Mouse (Mus musculus) Patski (cell line): ENCODE measurements around the gene Fam13a. TPM values are rescaled to one million over a fixed set of nuclear protein-coding genes. Genes with fewer than 3 reads are reported as not detected.

Source experiments
- ATAC-seq: fragments of 100-300 bp; one replicate; pipeline ENCODE4 v1.8.0; 2021
- CTCF ChIA-PET: fragments of 350-600 bp; sonication (Branson Sonifier 250); formaldehyde crosslinking; loops from one replicate; lab custom pipeline; 2022; ENCODE audit warnings: inconsistent platforms; lab: Charles Lee
- POLR2A ChIA-PET: fragments of 350-600 bp; sonication (Branson Sonifier 250); formaldehyde crosslinking; loops from one replicate; lab custom pipeline; 2022; ENCODE audit warnings: antibody characterized with exemption, inconsistent platforms; lab: Charles Lee
- DNase-seq: peaks from one replicate; pipeline ENCODE4 v3.0.0-alpha.2; 2011; ENCODE audit warnings: low read depth, low spot score
- H3K27me3 ChIP-seq: fragments of 371-371 bp; one replicate; pipeline ENCODE4 v1.5.1; 2021
- CTCF ChIP-seq: fragments of 100-300 bp; IDR thresholded peaks from one replicate; pipeline ENCODE4 v1.5.1; 2021
- in situ Hi-C: fragments of 300-500 bp; cut with MboI; formaldehyde crosslinking; loops from 3 replicates; pipeline ENCODE4 v1.11.1; 2018; ENCODE audit warnings: low pct_unique_long_range_greater_than_20kb, mixed read lengths
- polyA plus RNA-seq: library from polyadenylated mRNA; unstranded; gene quantifications from one replicate; pipeline ENCODE4 v1.2.3, GENCODE M21; 2021

Fam13a gene
- polyA plus RNA-seq, 1 experiment from 2014 or later, result 0.22 TPM

DNA sequence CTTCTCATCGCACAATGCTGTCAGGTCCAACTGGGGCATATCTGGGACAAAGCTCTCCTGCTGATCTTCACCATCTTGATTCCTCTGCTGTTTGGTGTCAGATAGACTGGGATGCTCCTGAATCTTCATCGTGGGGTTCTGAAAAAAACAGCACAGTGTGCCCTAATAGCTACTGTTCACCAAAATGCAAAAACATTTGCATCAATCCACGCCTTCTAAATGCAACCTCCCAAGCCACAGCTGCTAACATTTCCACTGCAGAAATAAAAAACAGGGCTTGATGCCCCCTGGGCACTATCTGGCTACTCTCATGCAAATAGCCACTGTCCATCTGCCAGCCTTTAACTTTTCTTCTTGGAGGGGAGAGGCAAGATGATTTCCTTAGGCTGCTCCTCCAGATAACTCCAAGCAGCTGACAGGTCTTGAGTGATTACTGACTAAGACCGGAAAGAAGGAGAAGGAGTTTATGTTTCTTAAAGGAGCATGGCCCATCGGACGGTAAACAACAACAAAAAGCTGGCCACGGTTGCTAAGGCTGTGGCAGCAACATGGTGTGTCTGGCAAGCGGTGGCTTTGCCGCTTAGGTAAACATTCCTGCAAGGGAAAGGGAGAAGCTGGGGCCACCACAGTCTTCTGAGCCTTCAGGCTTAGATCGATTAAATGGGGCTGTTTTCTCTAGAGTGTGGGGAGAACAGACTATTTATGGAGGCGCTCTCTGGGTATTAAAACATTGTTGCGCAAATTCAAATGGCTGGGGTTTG lies 59.1 kb downstream of the Fam13a start:
- POLR2A ChIA-PET, result no interaction called here
- CTCF ChIA-PET, result interaction anchor here (1.7 kb wide), 1 partner anchor 12 kb away, joined by 4 read pairs; no protein-coding TSS in a partner anchor
- DNase-seq, result no peak
- H3K27me3 ChIP-seq, result no peaks in the 10 kb centered on the region
- in situ Hi-C loops, result no loop called here
- ATAC-seq, result no peak
- TF ChIP-seq CTCF, result no peak

DNA sequence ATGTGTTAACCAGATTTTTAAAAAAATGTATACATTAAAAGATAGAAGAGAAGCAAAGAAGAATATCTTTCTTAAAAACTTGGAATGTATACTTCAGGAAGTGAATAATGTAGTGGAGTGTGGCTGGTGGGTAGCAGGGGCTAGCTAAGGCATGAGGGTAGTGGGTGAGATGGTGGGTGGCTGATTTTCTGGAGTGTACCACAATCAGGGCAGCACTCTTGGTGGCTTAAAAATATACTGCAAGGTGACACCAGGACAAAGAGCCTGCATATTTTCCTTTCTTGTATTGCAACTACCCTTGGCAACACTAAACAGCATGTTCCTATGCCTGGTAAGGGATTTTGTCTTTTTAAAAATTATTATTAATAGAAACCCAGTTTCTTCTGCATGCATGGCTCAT lies 59.8 kb downstream of the Fam13a start:
- no peak for TF ChIP-seq CTCF
- ATAC-seq (no peak), DNase-seq (no peak)
- in situ Hi-C loops, result no loop called here
- ChIA-PET POLR2A (no interaction called here), CTCF (interaction anchor here (0.9 kb wide), 1 partner anchor 34 kb away, joined by 3 read pairs; no protein-coding TSS in a partner anchor)
- H3K27me3 ChIP-seq, result no peaks in the 10 kb centered on the region

- ATAC-seq, result no peak
- no peak for TF ChIP-seq CTCF
- ChIA-PET POLR2A (no interaction called here), CTCF (interaction anchor here (0.9 kb wide), 1 partner anchor 35 kb away, joined by 3 read pairs; no protein-coding TSS in a partner anchor)
- no peaks in the 10 kb centered on the region for H3K27me3 ChIP-seq
- DNase-seq, result no peak
- in situ Hi-C loops, result no loop called here
Measured at GRCm38 (mm10) chr6:58964091-58964490, 60.3 kb downstream of the Fam13a start.

DNA sequence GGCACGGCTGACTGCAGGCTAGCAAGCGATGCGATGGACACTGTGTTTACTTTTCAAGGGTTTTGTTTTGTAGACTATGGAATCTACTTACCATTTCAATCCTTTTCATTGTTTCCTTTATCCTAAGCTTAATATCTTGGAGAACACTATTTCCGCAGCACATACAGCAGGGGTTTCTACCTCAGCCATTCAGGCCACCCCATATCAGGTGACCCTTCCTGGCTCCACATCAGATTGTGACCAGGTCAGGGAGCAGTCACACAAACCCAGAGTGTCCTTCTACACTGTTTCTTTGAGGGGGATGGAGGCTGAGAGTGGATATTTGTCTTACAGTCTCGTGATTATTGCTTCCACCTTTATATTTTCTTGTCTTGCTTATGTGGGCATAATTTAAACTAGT lies 61.7 kb downstream of the Fam13a start:
- H3K27me3 ChIP-seq, result no peaks in the 10 kb centered on the region
- ChIA-PET POLR2A (no interaction called here), CTCF (interaction anchor here (2.0 kb wide), 1 partner anchor 14 kb away, joined by 4 read pairs; no protein-coding TSS in a partner anchor)
- DNase-seq (no peak), ATAC-seq (no peak)
- TF ChIP-seq CTCF, result no peak
- in situ Hi-C loops, result no loop called here

DNA sequence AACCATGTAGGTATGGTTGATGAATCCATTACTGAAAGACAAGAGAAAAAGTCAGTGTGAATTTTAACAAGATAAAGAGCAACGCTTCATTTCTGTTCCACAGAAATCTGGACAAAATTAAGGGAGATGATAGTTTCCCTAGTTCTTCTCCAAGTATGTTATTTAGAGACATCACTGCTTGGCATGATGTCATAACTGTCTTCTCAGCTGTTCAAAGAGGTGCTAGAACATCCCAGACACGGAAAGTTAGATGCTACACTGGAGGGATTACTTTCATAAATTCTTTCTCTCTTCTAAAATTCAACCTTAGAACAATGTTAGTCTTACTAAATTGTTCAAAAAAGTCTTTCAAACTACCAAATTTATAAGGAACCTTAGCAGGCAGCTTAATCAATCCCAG lies 63.8 kb downstream of the Fam13a start:
- ChIA-PET CTCF (interaction anchor here (0.8 kb wide), 2 partner anchors 15 to 40 kb away, joined by 3 read pairs; no protein-coding TSS in a partner anchor), POLR2A (no interaction called here)
- no peak for TF ChIP-seq CTCF
- DNase-seq (no peak), ATAC-seq (no peak)
- H3K27me3 ChIP-seq, result no peaks in the 10 kb centered on the region
- in situ Hi-C loops, result no loop called here

GRCm38 (mm10) chr6:58951128-58951992 lies 73.0 kb downstream of the Fam13a start:
- in situ Hi-C loops, result no loop called here
- DNase-seq (no peak), ATAC-seq (peak; percentile 58)
- CTCF ChIA-PET, result interaction anchor here (1.6 to 1.8 kb wide), 2 partner anchors 10 to 47 kb away, joined by 3 read pairs; no protein-coding TSS in a partner anchor
- no peaks in the 10 kb centered on the region for H3K27me3 ChIP-seq
- TF ChIP-seq CTCF, result no peak
- POLR2A ChIA-PET, result no interaction called here

DNA sequence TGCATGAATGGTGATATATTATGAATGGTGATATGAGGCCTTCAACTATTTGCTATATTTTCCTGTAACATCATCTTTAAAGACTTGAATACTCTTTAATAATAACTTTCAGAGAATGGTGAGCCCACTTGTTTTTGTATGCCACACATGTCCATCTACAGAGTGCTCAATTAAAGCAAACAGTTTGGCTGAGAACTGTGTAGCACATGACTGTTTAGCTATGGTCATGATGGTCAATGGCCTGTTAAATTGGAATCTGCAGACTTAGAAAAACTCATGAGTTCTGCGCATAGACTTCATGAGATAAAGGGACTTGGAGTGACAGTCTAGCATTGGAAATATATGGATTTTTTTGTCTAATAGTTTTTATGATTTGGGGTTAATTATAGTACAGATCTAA lies 73.9 kb downstream of the Fam13a start:
- no peak for DNase-seq
- ChIA-PET CTCF (interaction anchor here (1.6 kb wide), 1 partner anchor 11 kb away, joined by 3 read pairs; no protein-coding TSS in a partner anchor), POLR2A (no interaction called here)
- H3K27me3 ChIP-seq, result no peaks in the 10 kb centered on the region
- ATAC-seq, result no peak
- no peak for TF ChIP-seq CTCF
- in situ Hi-C loops, result no loop called here

- CTCF ChIA-PET, result interaction anchor here (1.2 kb wide), 1 partner anchor 10 kb away, joined by 3 read pairs; no protein-coding TSS in a partner anchor
- in situ Hi-C loops, result no loop called here
- POLR2A ChIA-PET, result no interaction called here
- no peak for TF ChIP-seq CTCF
- DNase-seq, result no peak
- ATAC-seq, result no peak
- H3K27me3 ChIP-seq, result no peaks in the 10 kb centered on the region
Measured at GRCm38 (mm10) chr6:58946840-58947239, 77.5 kb downstream of the Fam13a start.

- no peaks in the 10 kb centered on the region for H3K27me3 ChIP-seq
- POLR2A ChIA-PET, result no interaction called here
- no peak for DNase-seq
- ATAC-seq, result no peak
- CTCF ChIA-PET, result no interaction called here
- no peak for TF ChIP-seq CTCF
- in situ Hi-C loops, result no loop called here
Measured at GRCm38 (mm10) chr6:58946246-58946645, 78.1 kb downstream of the Fam13a start.

DNA sequence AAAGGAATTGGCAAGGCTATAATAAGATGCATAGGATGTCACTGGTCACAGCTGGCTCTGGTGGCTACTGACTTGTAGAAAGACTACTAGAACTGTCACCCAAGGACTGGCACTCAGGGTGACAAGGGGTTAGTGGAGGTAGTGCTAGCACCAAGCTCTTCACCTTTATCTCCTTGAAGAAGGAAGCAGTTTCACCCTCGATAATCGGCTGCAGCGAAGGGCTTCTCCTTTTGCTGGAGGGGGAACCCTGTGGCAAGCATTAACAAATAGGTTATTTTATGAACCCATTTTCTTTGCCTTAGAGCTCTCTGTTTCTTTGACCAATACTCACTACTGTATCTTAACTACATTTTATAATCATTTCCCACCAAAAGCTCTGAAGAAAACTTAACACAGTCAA lies 80.4 kb downstream of the Fam13a start:
- ATAC-seq, result no peak
- no peaks in the 10 kb centered on the region for H3K27me3 ChIP-seq
- ChIA-PET POLR2A (no interaction called here), CTCF (interaction anchor here (1.2 to 1.7 kb wide), 2 partner anchors 15 to 252 kb away, joined by 3 to 4 read pairs; no protein-coding TSS in a partner anchor)
- DNase-seq, result no peak
- in situ Hi-C loops, result no loop called here
- TF ChIP-seq CTCF, result no peak
